Mouse (Mus musculus): ENCODE measurements around the gene Arhgef3. TPM values are rescaled to one million over a fixed set of nuclear protein-coding genes. Genes with fewer than 3 reads are reported as not detected.

The Arhgef3 gene
- polyA plus RNA-seq (2016; fragmentation: Nextera tagmentation; extraction: Ambion mirVana): 26.6 and 27.4 TPM in 2 replicates

DNA sequence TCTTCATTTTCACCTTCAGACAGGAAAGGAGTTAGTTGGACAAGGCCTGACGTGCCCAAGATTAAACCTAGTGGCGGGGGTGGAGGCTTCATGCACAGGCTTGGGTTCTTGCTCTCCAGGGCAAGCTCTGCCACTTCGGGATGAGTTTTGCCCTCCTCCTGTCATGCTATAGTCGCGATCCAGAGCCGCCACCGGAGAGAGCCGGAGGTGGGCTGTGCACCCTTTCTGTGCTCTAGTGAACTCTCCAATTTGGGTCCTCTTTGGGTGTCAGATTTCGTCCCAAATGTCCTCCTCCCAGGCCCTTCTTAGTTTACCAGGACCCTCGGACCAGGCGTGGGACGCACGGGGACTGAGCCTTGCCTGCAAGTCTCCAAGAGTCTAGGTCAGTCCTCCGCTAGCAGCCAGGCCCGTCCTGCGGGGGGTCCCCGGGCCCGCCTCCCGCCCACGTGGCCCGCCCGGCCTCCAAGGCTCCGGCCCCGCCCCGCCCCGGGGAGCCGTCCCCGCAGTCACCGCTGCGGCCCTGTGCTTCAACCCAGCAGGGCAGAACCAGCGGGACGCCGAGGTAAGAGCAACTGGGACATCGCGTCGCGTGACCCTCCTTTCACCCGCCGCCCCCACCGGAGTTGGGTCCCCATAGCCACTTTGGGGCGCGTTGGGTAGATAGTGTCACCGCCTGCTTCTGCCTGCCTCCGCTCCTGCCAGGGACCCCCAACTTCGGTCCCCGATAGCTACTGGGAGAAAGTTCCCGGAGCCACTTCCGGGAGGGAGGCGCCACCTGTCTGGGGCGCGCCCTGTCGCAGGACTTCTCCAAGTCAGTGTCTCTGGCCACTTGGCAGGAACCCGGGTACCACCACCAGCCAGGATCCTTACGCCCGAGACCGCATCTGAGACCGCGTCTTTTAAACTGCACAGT lies at the start of gene Arhgef3:
Gene Arhgef3, plus strand, starts transcription at position 538 of the 913 bp plus-strand sequence.
- H3K4me1 ChIP-seq (replicated peaks): peaks cover 12% of the 10 kb centered on the region; the same call in 1 of the 2 replicates
- H3K27me3 ChIP-seq: peaks cover 40% of the 10 kb centered on the region
- H3K36me3 ChIP-seq: no peaks in the 10 kb centered on the region
- no peak within 1 kb of the TSS for H3K27ac ChIP-seq
- H3K9ac ChIP-seq (replicated peaks): peak within 1 kb of the TSS; percentile 65
- H3K4me3 ChIP-seq (replicated peaks): peak within 1 kb of the TSS; percentile 59
- 1% methylated on average over 58 of the region's 58 CpGs for WGBS
- peak within 1 kb of the TSS; percentile 99 for H3K4me2 ChIP-seq
- ATAC-seq (ENCODE audit: insufficient number of reproducible peaks, insufficient read depth, low FRiP score, low TSS enrichment, low read depth): peak; percentile 26
- H3K9me3 ChIP-seq: no peaks in the 10 kb centered on the region

DNA sequence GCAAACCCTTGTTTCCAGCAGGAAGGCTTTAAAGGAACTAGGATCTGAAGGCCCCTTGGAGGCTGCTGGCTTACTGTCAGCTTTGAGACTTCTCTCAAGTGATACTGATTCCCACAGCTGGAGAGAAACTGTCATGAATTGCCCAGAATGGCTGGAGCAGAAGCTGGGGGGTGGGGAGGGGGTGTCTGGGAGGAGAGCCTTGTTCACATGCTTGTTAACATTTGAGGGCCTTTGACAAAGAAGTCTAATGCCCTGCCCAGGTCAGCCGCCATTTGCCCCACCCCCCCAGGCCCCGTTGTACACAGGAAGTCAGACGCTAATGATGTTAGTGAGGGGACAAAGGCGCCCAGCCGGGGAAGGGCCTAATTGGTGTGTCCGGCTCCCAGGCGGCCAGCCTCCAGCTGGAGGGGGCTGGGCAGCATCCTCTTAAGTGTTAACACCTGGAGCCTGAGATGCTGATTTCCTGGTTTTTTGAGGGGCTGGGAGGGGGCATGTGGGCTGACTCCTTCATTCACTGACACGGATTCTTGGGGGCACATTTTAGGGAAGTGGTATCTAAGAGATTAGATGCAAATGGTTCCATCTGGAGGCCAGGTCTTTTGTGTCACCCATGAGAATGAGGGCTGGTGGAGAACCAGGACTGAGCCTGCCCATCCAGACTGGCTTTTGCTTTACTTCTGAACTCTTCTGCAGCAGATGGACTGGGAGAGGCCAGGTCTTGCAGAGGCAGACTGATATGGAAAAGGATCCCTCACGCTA lies 48.3 kb upstream of the Arhgef3 start:
- H3K27me3 ChIP-seq: no peaks in the 10 kb centered on the region
- peak; percentile 29; the same call in 1 of the 2 replicates for ATAC-seq (ENCODE audit: insufficient number of reproducible peaks, insufficient read depth, low FRiP score, low TSS enrichment, low read depth)
- H3K9ac ChIP-seq (replicated peaks): no peak overlapping the region; the same call in 1 of the 2 replicates
- H3K4me1 ChIP-seq (replicated peaks): peaks cover 74% of the 10 kb centered on the region
- 2% methylated on average over 9 of the region's 9 CpGs for WGBS
- no peaks in the 10 kb centered on the region for H3K9me3 ChIP-seq
- H3K27ac ChIP-seq: peak overlapping the region; percentile 95
- no peaks in the 10 kb centered on the region for H3K36me3 ChIP-seq
- H3K4me3 ChIP-seq (replicated peaks): no peak overlapping the region
- H3K4me2 ChIP-seq: peak overlapping the region; percentile 47

DNA sequence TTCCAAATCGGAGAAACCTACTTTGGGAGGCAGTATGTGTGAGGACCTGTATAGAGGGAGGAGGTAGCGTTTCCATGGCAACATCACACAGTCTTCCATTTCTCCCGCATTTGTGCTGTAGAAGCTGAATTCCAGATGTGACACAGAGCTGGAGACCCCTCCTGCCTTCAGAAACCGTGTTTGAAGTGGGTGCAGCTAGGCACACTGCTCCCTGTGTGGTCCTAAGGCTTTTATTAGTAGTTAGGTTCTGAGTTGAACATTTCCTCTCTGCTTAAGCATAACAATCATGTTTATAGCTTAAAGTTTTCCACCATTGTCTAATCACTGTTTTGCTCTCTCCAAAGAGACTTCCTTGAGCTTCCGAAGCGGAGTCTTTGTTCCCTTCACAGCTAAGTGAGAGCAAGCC lies 46.8 kb upstream of the Arhgef3 start:
- 0 out of 2 replicates have a peak overlapping the region, but pooled peaks have one; percentile 1 for H3K9ac ChIP-seq (replicated peaks)
- H3K9me3 ChIP-seq: no peaks in the 10 kb centered on the region
- peak; percentile 60 for ATAC-seq (ENCODE audit: insufficient number of reproducible peaks, insufficient read depth, low FRiP score, low TSS enrichment, low read depth)
- peaks cover 83% of the 10 kb centered on the region for H3K4me1 ChIP-seq (replicated peaks)
- H3K4me2 ChIP-seq: peak overlapping the region; percentile 47
- peak overlapping the region; percentile 95 for H3K27ac ChIP-seq
- H3K36me3 ChIP-seq: no peaks in the 10 kb centered on the region
- 5% methylated on average over 6 of the region's 6 CpGs for WGBS
- H3K4me3 ChIP-seq (replicated peaks): no peak overlapping the region
- no peaks in the 10 kb centered on the region for H3K27me3 ChIP-seq

DNA sequence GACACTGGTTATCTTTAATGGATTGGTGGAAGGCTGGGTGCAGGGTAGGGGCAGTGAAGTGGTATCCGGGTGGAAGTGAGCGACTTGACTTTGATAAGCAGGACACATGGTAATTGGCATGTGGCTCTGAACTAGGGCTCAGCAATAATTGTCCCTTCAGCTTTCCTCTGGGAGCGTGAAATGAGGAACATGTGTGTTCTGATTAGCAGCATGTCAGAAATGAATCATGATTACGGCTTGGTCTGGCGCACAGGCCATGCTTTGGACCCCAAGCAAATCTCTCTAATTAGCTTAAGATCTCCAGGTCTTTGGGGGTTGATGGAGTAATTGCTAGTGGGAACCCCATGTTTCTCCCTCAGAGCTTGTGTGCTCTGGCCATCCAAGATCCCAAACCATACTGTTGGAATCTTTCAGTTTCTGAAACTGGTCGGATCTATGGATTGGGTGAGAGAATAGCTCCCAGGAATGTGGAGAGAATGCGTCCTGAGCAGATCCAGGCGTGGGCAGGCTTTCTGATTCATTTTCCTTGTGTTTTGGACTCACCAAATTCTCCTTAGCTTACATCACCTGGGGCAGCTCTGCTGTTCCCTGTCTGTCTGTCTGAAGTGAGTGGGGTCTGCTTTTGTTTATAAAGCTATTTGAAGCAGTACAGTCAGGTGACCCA lies 45.1 kb upstream of the Arhgef3 start:
- Histone ChIP-seq H3K9ac (replicated peaks) (no peak overlapping the region), H3K27ac (peak overlapping the region; percentile 95), H3K4me2 (peak overlapping the region; percentile 46), H3K4me3 (replicated peaks) (no peak overlapping the region), H3K36me3 (no peaks in the 10 kb centered on the region), H3K27me3 (no peaks in the 10 kb centered on the region), H3K9me3 (no peaks in the 10 kb centered on the region), H3K4me1 (replicated peaks) (peaks cover 97% of the 10 kb centered on the region)
- ATAC-seq (ENCODE audit: insufficient number of reproducible peaks, insufficient read depth, low FRiP score, low TSS enrichment, low read depth): no peak
- WGBS: 5% methylated on average over 8 of the region's 8 CpGs

DNA sequence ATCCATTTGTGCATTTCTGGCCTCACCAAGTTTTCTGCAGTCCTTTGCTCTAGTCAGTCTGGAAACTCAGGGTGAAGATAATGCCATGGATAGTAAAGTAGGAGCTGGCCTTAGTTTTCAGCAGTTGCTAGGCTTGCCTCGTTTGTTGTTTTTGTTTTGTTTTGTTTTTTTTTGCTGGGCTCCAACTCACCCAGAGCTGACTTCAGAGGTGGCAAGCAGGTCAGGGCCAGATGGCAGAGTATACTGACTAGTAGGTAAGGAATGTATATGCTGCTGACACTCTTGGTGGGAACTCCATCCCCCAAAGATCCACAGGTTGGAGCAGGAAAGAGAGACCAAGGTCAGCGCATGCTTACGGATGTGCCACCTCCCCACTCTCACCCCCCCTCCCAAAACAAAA lies 44.6 kb upstream of the Arhgef3 start:
- no peak overlapping the region for H3K4me3 ChIP-seq (replicated peaks)
- no peaks in the 10 kb centered on the region for H3K36me3 ChIP-seq
- H3K4me1 ChIP-seq (replicated peaks): peaks cover 100% of the 10 kb centered on the region
- H3K9me3 ChIP-seq: no peaks in the 10 kb centered on the region
- no peaks in the 10 kb centered on the region for H3K27me3 ChIP-seq
- H3K9ac ChIP-seq (replicated peaks): no peak overlapping the region
- peak overlapping the region; percentile 46 for H3K4me2 ChIP-seq
- WGBS: 7% methylated on average over 3 of the region's 3 CpGs
- peak overlapping the region; percentile 95 for H3K27ac ChIP-seq
- ATAC-seq (ENCODE audit: insufficient number of reproducible peaks, insufficient read depth, low FRiP score, low TSS enrichment, low read depth): no peak

DNA sequence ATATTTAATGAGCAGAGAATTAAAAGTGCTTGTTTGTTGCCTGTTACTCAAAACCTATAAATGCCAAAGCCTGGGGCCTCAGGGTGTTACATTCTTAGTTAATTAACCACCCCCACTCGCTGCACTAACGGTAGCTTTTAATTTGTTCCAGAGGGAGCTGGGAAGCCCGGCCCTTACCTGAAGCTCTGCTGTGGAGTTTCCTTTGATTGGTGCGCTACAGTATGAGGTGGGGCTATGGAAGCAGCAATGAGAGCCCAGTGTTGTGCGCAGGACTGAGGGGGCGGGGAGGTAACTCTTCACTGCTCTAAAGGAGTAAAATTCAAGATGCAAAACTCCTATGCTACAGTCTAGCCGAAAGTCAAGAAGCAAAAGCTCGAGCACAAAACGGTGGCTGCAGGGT lies 43.9 kb upstream of the Arhgef3 start:
- H3K9me3 ChIP-seq: no peaks in the 10 kb centered on the region
- H3K4me1 ChIP-seq (replicated peaks): peaks cover 100% of the 10 kb centered on the region
- peak; percentile 49 for ATAC-seq (ENCODE audit: insufficient number of reproducible peaks, insufficient read depth, low FRiP score, low TSS enrichment, low read depth)
- no peak overlapping the region for H3K4me3 ChIP-seq (replicated peaks)
- 4% methylated on average over 9 of the region's 9 CpGs for WGBS
- H3K4me2 ChIP-seq: peak overlapping the region; percentile 46
- H3K27ac ChIP-seq: peak overlapping the region; percentile 95
- H3K27me3 ChIP-seq: no peaks in the 10 kb centered on the region
- H3K9ac ChIP-seq (replicated peaks): no peak overlapping the region
- H3K36me3 ChIP-seq: no peaks in the 10 kb centered on the region

DNA sequence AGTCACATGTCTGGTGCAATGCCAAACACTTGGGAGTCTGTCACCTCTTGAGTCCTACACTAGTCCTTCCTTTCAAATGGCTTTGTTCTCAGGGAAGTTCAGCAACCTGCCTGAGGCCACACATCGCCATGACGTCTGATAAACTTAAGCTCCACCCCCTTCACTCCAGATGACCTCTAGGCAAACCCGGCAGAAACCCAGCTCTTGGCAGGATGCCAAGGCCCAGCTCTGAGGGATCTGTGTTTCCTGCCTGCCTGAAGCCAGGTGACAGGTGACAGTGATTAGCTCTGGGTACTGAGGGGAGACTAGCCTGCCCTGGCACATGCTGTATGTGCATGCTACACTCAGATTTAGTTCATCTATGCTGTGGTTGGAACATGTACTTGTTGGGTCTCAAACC lies 42.7 kb upstream of the Arhgef3 start:
- H3K9ac ChIP-seq (replicated peaks): 0 out of 2 replicates have a peak overlapping the region, but pooled peaks have one; percentile 27
- no peaks in the 10 kb centered on the region for H3K27me3 ChIP-seq
- H3K4me2 ChIP-seq: 0 out of 2 replicates have a peak overlapping the region, but pooled peaks have one; percentile 46
- peaks cover 8% of the 10 kb centered on the region for H3K36me3 ChIP-seq
- no peak overlapping the region for H3K4me3 ChIP-seq (replicated peaks)
- H3K27ac ChIP-seq: peak overlapping the region; percentile 95
- 0 out of 2 replicates have a peak, but pooled peaks have one; percentile 24 for ATAC-seq (ENCODE audit: insufficient number of reproducible peaks, insufficient read depth, low FRiP score, low TSS enrichment, low read depth)
- peaks cover 100% of the 10 kb centered on the region for H3K4me1 ChIP-seq (replicated peaks)
- WGBS: 2% methylated on average over 3 of the region's 3 CpGs
- no peaks in the 10 kb centered on the region for H3K9me3 ChIP-seq

DNA sequence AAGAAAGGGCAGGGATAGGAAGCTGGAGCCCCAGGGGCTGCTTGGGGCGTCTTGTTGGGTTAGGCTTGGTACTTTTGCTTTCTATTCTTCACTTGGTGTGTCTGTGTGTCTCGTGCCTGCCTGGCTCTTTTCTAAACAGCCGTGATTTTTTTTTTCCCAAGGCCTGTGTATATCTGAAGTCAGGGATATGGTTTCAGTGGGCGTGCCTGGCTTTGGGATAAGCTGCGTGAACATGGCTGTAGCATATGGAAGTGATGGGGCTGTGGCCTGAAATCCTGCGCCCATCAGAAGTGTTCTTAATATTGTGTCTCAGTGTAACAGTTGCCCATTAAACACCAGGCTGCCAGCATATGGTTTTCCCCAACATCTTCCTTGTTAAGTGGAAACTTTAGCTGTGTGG lies 39.6 kb upstream of the Arhgef3 start:
- peak overlapping the region; percentile 37 for H3K4me2 ChIP-seq
- no peak overlapping the region for H3K9ac ChIP-seq (replicated peaks)
- H3K4me1 ChIP-seq (replicated peaks): peaks cover 72% of the 10 kb centered on the region

DNA sequence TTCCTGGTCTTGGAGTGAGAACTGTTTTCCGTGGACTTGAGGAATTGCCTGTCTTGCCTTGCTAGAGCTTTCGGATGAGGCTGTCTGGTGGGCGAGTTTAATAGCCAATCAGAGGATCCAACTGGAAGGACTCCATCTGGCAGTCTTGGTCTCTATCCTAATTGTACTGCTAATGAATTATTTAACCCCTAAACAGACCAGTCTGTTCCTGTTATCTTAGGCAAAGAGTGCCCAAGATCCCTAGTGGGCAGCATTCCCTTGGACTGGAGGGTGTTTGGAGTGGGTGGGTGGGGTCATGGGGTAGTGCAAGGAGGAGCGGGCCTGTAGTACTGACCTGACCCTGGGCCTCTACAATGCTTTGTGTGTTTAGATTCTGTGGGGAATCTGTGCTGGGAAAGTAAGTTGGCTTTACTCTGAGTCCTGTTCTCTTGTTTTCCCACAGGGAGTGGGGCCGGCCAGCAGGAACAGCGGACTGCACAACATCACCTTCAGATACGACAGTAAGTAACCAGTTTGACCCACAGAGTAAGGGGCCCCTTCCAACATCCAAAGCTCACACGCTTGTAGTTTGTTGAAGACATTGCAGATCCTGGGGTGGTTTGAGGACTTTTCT lies 38.7 kb upstream of the Arhgef3 start:
- Histone ChIP-seq H3K9me3 (no peaks in the 10 kb centered on the region), H3K4me3 (replicated peaks) (no peak overlapping the region), H3K27ac (peak overlapping the region; percentile 89), H3K36me3 (peaks cover 19% of the 10 kb centered on the region), H3K4me1 (replicated peaks) (peaks cover 63% of the 10 kb centered on the region), H3K9ac (replicated peaks) (no peak overlapping the region), H3K27me3 (no peaks in the 10 kb centered on the region), H3K4me2 (no peak overlapping the region)
- no peak for ATAC-seq (ENCODE audit: insufficient number of reproducible peaks, insufficient read depth, low FRiP score, low TSS enrichment, low read depth)
- WGBS: 46% methylated on average over 8 of the region's 8 CpGs

More for the DNA sequence above, 39.6 kb upstream of the Arhgef3 start:
- Histone ChIP-seq H3K9me3 (no peaks in the 10 kb centered on the region), H3K4me3 (replicated peaks) (no peak overlapping the region), H3K27me3 (no peaks in the 10 kb centered on the region), H3K27ac (peak overlapping the region; percentile 89), H3K36me3 (peaks cover 19% of the 10 kb centered on the region)
- ATAC-seq (ENCODE audit: insufficient number of reproducible peaks, insufficient read depth, low FRiP score, low TSS enrichment, low read depth): no peak
- WGBS: 14% methylated on average over 6 of the region's 6 CpGs

DNA sequence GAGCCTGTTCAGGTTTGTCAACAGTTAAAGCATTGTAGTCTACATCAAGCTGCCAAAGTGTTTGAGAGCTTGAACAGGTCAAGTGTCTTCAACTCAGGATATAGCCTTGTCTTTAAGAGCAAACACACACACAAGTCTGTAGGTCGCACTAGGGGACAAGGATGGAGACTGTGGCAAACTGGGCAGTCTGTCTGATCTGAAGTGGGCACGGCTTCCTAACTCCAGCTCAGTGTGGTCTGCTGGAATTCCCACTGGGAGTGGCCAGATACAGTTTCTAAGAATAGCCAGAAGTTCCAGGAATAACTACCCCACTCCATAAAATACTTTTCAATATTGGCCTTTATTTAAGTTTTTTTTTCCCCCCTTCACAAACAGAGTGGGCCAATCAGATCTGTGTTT lies 38.2 kb upstream of the Arhgef3 start:
- ATAC-seq (ENCODE audit: insufficient number of reproducible peaks, insufficient read depth, low FRiP score, low TSS enrichment, low read depth): no peak

More for the DNA sequence above, 38.2 kb upstream of the Arhgef3 start:
- H3K4me1 ChIP-seq (replicated peaks): peaks cover 60% of the 10 kb centered on the region
- peaks cover 19% of the 10 kb centered on the region for H3K36me3 ChIP-seq
- no peaks in the 10 kb centered on the region for H3K27me3 ChIP-seq
- H3K4me2 ChIP-seq: no peak overlapping the region
- H3K4me3 ChIP-seq (replicated peaks): no peak overlapping the region
- H3K27ac ChIP-seq: peak overlapping the region; percentile 89
- 66% methylated on average over 2 of the region's 2 CpGs for WGBS
- H3K9ac ChIP-seq (replicated peaks): no peak overlapping the region
- no peaks in the 10 kb centered on the region for H3K9me3 ChIP-seq

Measured in limb, embryonic 12.5 days (tissue).